Mouse (Mus musculus) C2C12 (cell line): Measurements from ENCODE around the gene Hivep2.

Experiments used
- CTCF ChIP-seq: IDR thresholded peaks from one replicate; pipeline ENCODE4 v1.5.1; 2011; ENCODE audit not compliant: control insufficient read depth, insufficient read depth, insufficient read length
- FOSL1 ChIP-seq: IDR thresholded peaks from one replicate; pipeline ENCODE4 v1.8.0; 2011; ENCODE audit warnings: mild to moderate bottlenecking, low read length; ENCODE audit not compliant: poor library complexity, insufficient read depth, severe bottlenecking
- MAX ChIP-seq: IDR thresholded peaks from one replicate; pipeline ENCODE4 v1.6.1; 2011; ENCODE audit warnings: mild to moderate bottlenecking, control low read depth
- USF1 ChIP-seq: IDR thresholded peaks from one replicate; pipeline ENCODE4 v1.6.1; 2011; ENCODE audit warnings: low read depth, mild to moderate bottlenecking, control low read depth, moderate library complexity

- TF ChIP-seq USF1 = no peak
- no peak for TF ChIP-seq CTCF
- no peak for TF ChIP-seq MAX
- TF ChIP-seq FOSL1 = no peak
Observed at GRCm38 (mm10) chr10:14046171-14046651, 80.3 kb downstream of the Hivep2 start.
